Mouse (Mus musculus) lung, embryonic 16.5 days (tissue): ENCODE measurements around the gene Dcp1a. TPM values are rescaled to one million over a fixed set of nuclear protein-coding genes. Genes with fewer than 3 reads are reported as not detected.

Experiments used
- ATAC-seq: fragments of 200-750 bp; cut with Nextera tagmentation; 2 replicates; pipeline ENCODE4 v1.8.0; 2017; ENCODE audit warnings: low read depth, mild to moderate bottlenecking, moderate library complexity
- H3K27ac ChIP-seq: fragments of 300-500 bp; sonication (generic); 2 replicates; pipeline ENCODE4 v1.5.1; 2014; ENCODE audit warnings: mild to moderate bottlenecking, control low read depth, low read length
- H3K27me3 ChIP-seq: fragments of 300-500 bp; sonication (generic); 2 replicates; pipeline ENCODE4 v1.6.1; 2014; ENCODE audit warnings: low read depth, low read length, mixed read lengths; ENCODE audit not compliant: control insufficient read depth, insufficient read depth
- H3K36me3 ChIP-seq: fragments of 300-500 bp; sonication (generic); 2 replicates; pipeline ENCODE4 v1.6.1; 2014; ENCODE audit warnings: low read length; ENCODE audit not compliant: control insufficient read depth, insufficient read depth
- H3K4me1 ChIP-seq: fragments of 300-500 bp; sonication (generic); replicated peaks from 2 replicates; pipeline ENCODE4 v1.6.1; 2014; ENCODE audit warnings: low read length, mixed read lengths; ENCODE audit not compliant: control insufficient read depth, insufficient read depth
- H3K4me2 ChIP-seq: fragments of 300-500 bp; sonication (generic); 2 replicates; pipeline ENCODE4 v1.6.1; 2014; ENCODE audit warnings: low read depth, low read length, control low read depth
- H3K4me3 ChIP-seq: fragments of 300-500 bp; sonication (generic); 2 replicates; pipeline ENCODE4 v1.5.1; 2014; ENCODE audit warnings: mild to moderate bottlenecking, low read length, control low read depth
- H3K9ac ChIP-seq: fragments of 300-500 bp; sonication (generic); 2 replicates; pipeline ENCODE4 v1.6.1; 2014; ENCODE audit warnings: low read length, control low read depth
- H3K9me3 ChIP-seq: fragments of 300-500 bp; sonication (generic); 2 replicates; pipeline ENCODE4 v1.6.1; 2016; ENCODE audit warnings: low read length; ENCODE audit not compliant: control insufficient read depth
- WGBS: fragments of 180-500 bp; shearing (Covaris S2); extraction: QIAGEN DNeasy Blood & Tissue Kit; methylation state at CpG from one replicate; pipeline ENCODE4 v1.1.7; 2014; 5-methylcytosine and 5-hydroxymethylcytosine counted together
- polyA plus RNA-seq: library from polyadenylated mRNA; unstranded; fragments of >200 nt; fragmentation: Nextera tagmentation; extraction: Ambion mirVana; gene quantifications from 2 replicates; pipeline ENCODE4 v1.2.1, GENCODE M21; 2015

The Dcp1a gene
- 24.8 and 25.5 TPM in 2 replicates for polyA plus RNA-seq

DNA sequence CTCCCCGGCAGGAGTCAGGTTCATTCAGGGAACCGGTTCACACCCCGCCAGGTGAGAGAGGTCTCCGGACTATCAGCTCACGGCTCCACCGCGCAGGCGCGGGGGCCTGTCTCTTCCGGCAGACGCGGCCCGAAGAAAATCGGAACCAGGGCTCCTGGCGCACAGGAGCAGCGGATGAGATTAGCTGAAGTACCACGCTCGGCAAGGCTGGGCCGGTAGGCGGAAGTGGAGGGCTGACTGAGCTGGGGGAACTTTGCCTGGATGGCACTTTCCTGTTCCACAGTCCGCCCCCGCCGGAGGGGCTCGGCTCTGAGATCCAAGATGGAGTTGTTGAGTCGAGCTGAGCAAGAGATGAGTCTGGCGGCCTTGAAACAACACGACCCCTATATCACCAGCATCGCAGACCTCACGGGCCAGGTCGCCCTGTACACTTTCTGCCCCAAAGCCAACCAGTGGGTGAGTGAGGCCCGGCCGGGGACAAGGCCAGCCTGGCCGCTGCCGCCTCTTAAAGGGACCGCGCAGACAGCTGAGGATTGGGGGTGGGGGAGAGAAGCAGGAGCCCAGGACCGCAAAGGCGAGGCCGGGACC lies at the start of gene Dcp1a:
Gene Dcp1a (plus strand): TSS at position 175 of the 588 bp plus-strand sequence.
- H3K4me2 ChIP-seq, result peak within 1 kb of the TSS; percentile 77
- peak within 1 kb of the TSS; percentile 63; the same call in 1 of the 2 replicates for H3K27ac ChIP-seq
- WGBS, result under 1% methylated on average over 39 of the region's 39 CpGs
- no peaks in the 10 kb centered on the region for H3K9me3 ChIP-seq
- H3K9ac ChIP-seq, result peak within 1 kb of the TSS; percentile 95
- peak; percentile 99 for ATAC-seq
- H3K4me3 ChIP-seq, result peak within 1 kb of the TSS; percentile 87
- peaks cover 12% of the 10 kb centered on the region for H3K36me3 ChIP-seq
- H3K27me3 ChIP-seq, result no peaks in the 10 kb centered on the region
- H3K4me1 ChIP-seq, result peaks cover 3% of the 10 kb centered on the region; the same call in 1 of the 2 replicates

DNA sequence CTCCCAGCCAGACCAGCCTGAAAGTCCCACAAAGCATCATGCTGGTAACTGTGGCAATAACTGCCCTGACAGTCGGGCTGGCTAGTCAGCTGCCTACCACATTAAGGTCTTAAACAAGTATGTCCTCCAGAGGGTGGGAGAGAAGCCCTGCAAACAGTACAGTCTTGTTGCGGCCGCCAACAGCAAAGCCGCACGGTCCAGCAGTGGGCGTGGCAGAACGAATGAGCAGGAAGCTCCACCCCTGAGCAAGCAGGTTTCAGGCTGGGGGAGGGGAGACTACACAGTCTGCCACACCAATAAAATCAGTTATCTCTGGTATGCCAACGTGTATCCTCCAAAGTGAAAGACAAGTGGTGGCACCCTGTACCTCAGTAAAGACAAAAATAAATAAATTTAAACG lies 49.7 kb upstream of the Dcp1a start:
- Histone ChIP-seq H3K27ac (no peak overlapping the region), H3K4me3 (no peak overlapping the region), H3K9ac (no peak overlapping the region), H3K36me3 (no peaks in the 10 kb centered on the region), H3K4me1 (no peaks in the 10 kb centered on the region), H3K27me3 (no peaks in the 10 kb centered on the region), H3K9me3 (no peaks in the 10 kb centered on the region), H3K4me2 (no peak overlapping the region)
- 47% methylated on average over 9 of the region's 9 CpGs for WGBS
- ATAC-seq, result 0 out of 2 replicates have a peak, but pooled peaks have one; percentile 34

DNA sequence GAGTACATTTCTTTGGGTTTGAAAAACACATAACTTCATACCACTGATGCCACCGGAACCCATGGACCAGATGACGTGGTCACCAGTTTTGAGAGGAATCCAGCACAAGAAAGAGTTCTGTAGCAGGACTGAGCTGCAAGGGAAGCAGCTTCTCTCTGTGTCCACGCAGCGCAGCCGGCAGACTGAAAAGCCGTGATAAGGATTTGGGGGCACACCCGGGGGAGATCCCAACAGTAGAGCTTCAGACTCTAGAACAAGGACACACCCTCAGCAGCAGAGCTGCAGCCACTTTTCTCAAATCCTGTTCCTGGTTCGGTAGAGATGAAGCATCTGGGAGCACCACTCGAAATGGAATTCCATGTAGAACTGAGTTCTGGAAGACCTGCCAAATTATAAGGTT lies 49.3 kb upstream of the Dcp1a start:
- no peak overlapping the region for H3K27ac ChIP-seq
- H3K9ac ChIP-seq, result no peak overlapping the region
- H3K9me3 ChIP-seq, result no peaks in the 10 kb centered on the region
- no peak overlapping the region for H3K4me3 ChIP-seq
- WGBS, result 85% methylated on average over 9 of the region's 9 CpGs
- no peak for ATAC-seq
- no peaks in the 10 kb centered on the region for H3K36me3 ChIP-seq
- H3K27me3 ChIP-seq, result no peaks in the 10 kb centered on the region
- H3K4me2 ChIP-seq, result no peak overlapping the region
- no peaks in the 10 kb centered on the region for H3K4me1 ChIP-seq

DNA sequence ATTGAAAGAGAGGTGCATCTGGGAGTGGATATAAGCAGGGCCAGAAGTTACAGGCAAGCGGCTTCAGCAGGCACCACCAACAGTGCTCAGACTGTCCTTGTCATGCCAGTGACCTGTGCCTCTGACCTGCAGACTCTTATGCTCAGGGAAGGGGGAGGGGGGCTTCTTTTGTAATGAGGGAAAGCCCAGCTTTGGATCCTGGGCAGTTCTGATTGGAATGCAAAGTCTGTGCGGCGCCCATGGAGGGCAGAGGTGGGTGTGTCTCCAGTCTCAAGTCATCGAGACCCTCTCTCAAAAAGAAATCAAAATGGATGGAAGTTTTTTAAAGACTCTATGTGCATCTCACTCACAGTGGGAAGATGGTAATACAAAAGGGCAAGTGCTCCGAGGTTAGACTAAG lies 48.9 kb upstream of the Dcp1a start:
- Histone ChIP-seq H3K27ac (no peak overlapping the region), H3K4me3 (no peak overlapping the region), H3K4me2 (no peak overlapping the region), H3K4me1 (no peaks in the 10 kb centered on the region), H3K9me3 (no peaks in the 10 kb centered on the region), H3K9ac (no peak overlapping the region), H3K36me3 (no peaks in the 10 kb centered on the region), H3K27me3 (no peaks in the 10 kb centered on the region)
- 77% methylated on average over 5 of the region's 5 CpGs for WGBS
- ATAC-seq, result no peak

DNA sequence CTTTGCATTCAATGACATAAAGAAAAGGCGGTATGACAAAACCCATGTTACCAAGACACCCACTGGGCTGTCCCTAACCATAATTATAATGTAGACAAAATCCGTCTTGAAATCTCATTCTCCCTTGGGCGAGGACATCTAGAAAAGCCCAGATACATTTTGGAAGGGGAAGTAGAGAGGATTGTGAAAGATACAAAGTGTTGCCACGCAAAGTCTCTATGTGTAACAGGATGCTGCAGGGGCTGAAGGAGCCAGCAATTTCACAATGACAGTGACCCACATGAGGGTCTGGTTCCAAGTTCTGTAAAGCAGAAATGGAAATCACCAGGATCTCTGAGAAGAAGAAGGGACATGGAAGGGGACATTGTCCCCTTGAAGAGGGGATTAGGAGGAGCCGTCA lies 44.0 kb upstream of the Dcp1a start:
- Histone ChIP-seq H3K36me3 (no peaks in the 10 kb centered on the region), H3K27me3 (no peaks in the 10 kb centered on the region), H3K4me1 (no peaks in the 10 kb centered on the region), H3K27ac (no peak overlapping the region), H3K4me2 (no peak overlapping the region), H3K4me3 (no peak overlapping the region), H3K9ac (no peak overlapping the region), H3K9me3 (no peaks in the 10 kb centered on the region)
- WGBS, result 83% methylated on average over 5 of the region's 5 CpGs
- ATAC-seq, result 0 out of 2 replicates have a peak, but pooled peaks have one; percentile 51

DNA sequence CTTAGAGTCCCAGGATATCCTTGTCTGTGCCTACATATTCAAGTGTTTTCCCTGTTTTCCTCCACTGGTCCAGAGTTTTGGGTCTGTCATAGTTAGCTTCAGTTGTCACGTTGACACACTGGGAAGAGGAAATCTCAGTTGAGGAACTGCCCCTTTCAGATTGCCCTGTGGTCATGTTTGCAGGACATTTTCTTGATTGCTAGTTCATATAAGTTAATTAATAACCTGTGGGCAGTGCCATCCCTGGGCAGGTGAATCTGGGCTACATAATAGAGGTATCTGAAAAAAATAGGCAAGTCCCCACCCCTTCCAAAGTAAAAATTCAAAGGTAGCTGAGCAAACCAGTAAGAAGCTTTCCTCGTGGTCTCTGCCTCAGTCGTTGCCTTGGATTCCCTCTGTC lies 39.4 kb upstream of the Dcp1a start:
- Histone ChIP-seq H3K36me3 (no peaks in the 10 kb centered on the region), H3K4me3 (no peak overlapping the region), H3K27me3 (no peaks in the 10 kb centered on the region), H3K4me1 (no peaks in the 10 kb centered on the region), H3K27ac (no peak overlapping the region), H3K9ac (no peak overlapping the region), H3K9me3 (no peaks in the 10 kb centered on the region), H3K4me2 (no peak overlapping the region)
- 75% methylated on average over 3 of the region's 3 CpGs for WGBS
- no peak for ATAC-seq

DNA sequence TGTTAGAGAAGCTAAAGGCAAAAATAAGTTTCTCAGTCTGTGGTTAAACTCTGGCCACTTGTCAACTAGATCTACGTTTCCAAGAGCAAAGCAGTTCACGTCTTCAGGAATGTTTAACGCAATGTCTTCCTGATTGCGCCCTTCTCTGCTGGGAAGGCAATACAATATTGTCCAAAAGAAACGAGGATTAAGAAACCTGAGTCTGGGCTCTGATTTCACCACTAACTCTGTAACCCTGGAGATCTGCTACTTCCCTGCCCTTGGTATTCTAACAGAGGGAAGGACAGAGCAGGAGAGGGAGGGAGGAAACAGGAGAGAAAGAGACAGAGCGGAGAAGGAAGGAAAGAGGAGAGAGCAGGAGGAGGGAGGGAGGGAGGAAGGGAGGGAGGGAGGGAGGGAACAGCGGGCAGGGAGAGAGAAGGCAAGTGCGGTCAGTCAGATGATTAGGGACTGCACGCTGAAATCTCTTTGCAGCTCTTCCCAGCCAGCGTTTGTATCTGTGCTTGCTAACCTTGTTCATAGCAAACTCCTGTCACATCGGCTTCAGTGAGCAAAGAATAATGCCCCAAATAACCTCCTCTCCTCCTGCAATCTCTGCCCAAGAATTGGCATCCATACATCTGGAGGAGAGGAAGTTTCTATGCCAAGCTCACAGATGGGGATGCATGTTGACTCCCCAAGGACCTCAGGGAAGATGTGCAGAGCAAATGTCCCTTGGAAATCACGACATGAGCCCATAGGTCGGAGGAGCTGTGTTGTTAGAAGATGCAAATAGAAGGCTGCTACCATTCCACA lies 23.3 kb upstream of the Dcp1a start:
- Histone ChIP-seq H3K36me3 (no peaks in the 10 kb centered on the region), H3K4me2 (no peak overlapping the region), H3K9ac (no peak overlapping the region), H3K27ac (no peak overlapping the region), H3K4me1 (peaks cover 8% of the 10 kb centered on the region), H3K9me3 (no peaks in the 10 kb centered on the region), H3K4me3 (no peak overlapping the region), H3K27me3 (no peaks in the 10 kb centered on the region; the same call in 1 of the 2 replicates)
- 19% methylated on average over 13 of the region's 13 CpGs for WGBS
- ATAC-seq, result no peak

GRCm38 (mm10) chr14:30457436-30457835 lies 21.9 kb upstream of the Dcp1a start:
- no peak overlapping the region for H3K27ac ChIP-seq
- no peak for ATAC-seq
- 55% methylated on average over 7 of the region's 7 CpGs for WGBS
- H3K36me3 ChIP-seq, result no peaks in the 10 kb centered on the region
- H3K4me3 ChIP-seq, result no peak overlapping the region
- no peak overlapping the region for H3K9ac ChIP-seq
- H3K27me3 ChIP-seq, result no peaks in the 10 kb centered on the region; the same call in 1 of the 2 replicates
- H3K9me3 ChIP-seq, result no peaks in the 10 kb centered on the region
- H3K4me1 ChIP-seq, result peaks cover 8% of the 10 kb centered on the region
- H3K4me2 ChIP-seq, result no peak overlapping the region

GRCm38 (mm10) chr14:30457897-30458296 lies 21.4 kb upstream of the Dcp1a start:
- H3K4me1 ChIP-seq, result peaks cover 8% of the 10 kb centered on the region
- H3K4me3 ChIP-seq, result no peak overlapping the region
- H3K4me2 ChIP-seq, result no peak overlapping the region
- WGBS, result 21% methylated on average over 2 of the region's 2 CpGs
- no peaks in the 10 kb centered on the region for H3K9me3 ChIP-seq
- H3K27me3 ChIP-seq, result no peaks in the 10 kb centered on the region; the same call in 1 of the 2 replicates
- H3K36me3 ChIP-seq, result no peaks in the 10 kb centered on the region
- ATAC-seq, result peak; percentile 37
- no peak overlapping the region for H3K9ac ChIP-seq
- 0 out of 2 replicates have a peak overlapping the region, but pooled peaks have one; percentile 1 for H3K27ac ChIP-seq
